Mouse (Mus musculus) MEL (cell line): Measurements from ENCODE around the gene Tmc6. TPM values are rescaled to one million over a fixed set of nuclear protein-coding genes. Genes with fewer than 3 reads are reported as not detected.

Experiments used
- DNase-seq: peaks from one replicate; pipeline ENCODE4 v3.0.0; 2011; ENCODE audit warnings: low read depth, low spot score
- H3K27ac ChIP-seq: 2 replicates; pipeline ENCODE4 v1.5.1; 2012; ENCODE audit warnings: low read depth, mild to moderate bottlenecking, control low read depth, low read length, moderate library complexity; ENCODE audit not compliant: control insufficient read depth
- H3K27me3 ChIP-seq, 2 experiments: fragments of 150-350 bp in 1 of 2; sonication (generic) in 1 of 2; 2 replicates each; pipeline ENCODE4 v1.6.1; 2012; ENCODE audit warnings: low read length in 2 of 2, mild to moderate bottlenecking in 2 of 2, improper control_type of control experiment in 1 of 2, moderate library complexity in 1 of 2; ENCODE audit not compliant: insufficient read depth in 2 of 2, control insufficient read depth in 1 of 2
- H3K36me3 ChIP-seq, 2 experiments: 2 replicates each; pipeline ENCODE4 v1.6.1; 2012 to 2014; ENCODE audit warnings: low read length in 2 of 2, improper control_type of control experiment in 1 of 2, inconsistent platforms in 1 of 2, mild to moderate bottlenecking in 1 of 2; ENCODE audit not compliant: insufficient read depth in 2 of 2, control insufficient read depth in 1 of 2
- H3K4me1 ChIP-seq, 2 experiments: fragments of 150-350 bp in 1 of 2; sonication (generic) in 1 of 2; 2 replicates each; pipeline ENCODE4 v1.6.1; 2012; ENCODE audit warnings: low read length in 2 of 2, improper control_type of control experiment in 1 of 2, mild to moderate bottlenecking in 1 of 2; ENCODE audit not compliant: insufficient read depth in 2 of 2, control insufficient read depth in 1 of 2
- H3K4me3 ChIP-seq, 2 experiments: fragments of 150-350 bp in 1 of 2; sonication (generic) in 1 of 2; 2 replicates each; pipeline ENCODE4 v1.5.1; 2012; ENCODE audit warnings: low read depth in 2 of 2, low read length in 2 of 2, mild to moderate bottlenecking in 2 of 2, moderate library complexity in 2 of 2, control low read depth in 1 of 2, improper control_type of control experiment in 1 of 2; ENCODE audit not compliant: control insufficient read depth in 1 of 2, insufficient read depth in 1 of 2
- H3K79me2 ChIP-seq: 2 replicates; pipeline ENCODE4 v1.6.1; 2012; ENCODE audit warnings: mild to moderate bottlenecking, low read length, moderate library complexity; ENCODE audit not compliant: control insufficient read depth, poor library complexity, insufficient read depth
- H3K9ac ChIP-seq: 2 replicates; pipeline ENCODE4 v1.6.1; 2012; ENCODE audit warnings: low read depth, mild to moderate bottlenecking, control low read depth, low read length, moderate library complexity; ENCODE audit not compliant: control insufficient read depth, poor library complexity, severe bottlenecking
- H3K9me3 ChIP-seq: fragments of 150-350 bp; sonication (generic); replicated peaks from 2 replicates; pipeline ENCODE4 v1.6.1; 2012; ENCODE audit warnings: mild to moderate bottlenecking, low read length, improper control_type of control experiment, moderate library complexity; ENCODE audit not compliant: insufficient read depth
- BHLHE40 ChIP-seq: IDR thresholded peaks from 2 replicates; pipeline ENCODE4 v1.6.1; 2012; ENCODE audit warnings: low read depth, mild to moderate bottlenecking, inconsistent platforms, low read length, improper control_type of control experiment, borderline replicate concordance
- CHD2 ChIP-seq: IDR thresholded peaks from 2 replicates; pipeline ENCODE4 v1.6.1; 2011; ENCODE audit warnings: low read length, improper control_type of control experiment
- CTCF ChIP-seq, 3 experiments: IDR thresholded peaks in 2 of 3; conservative IDR thresholded peaks in 1 of 3; 2 replicates each; pipeline ENCODE4 v1.5.1; 2011 to 2012; ENCODE audit warnings: low read length in 3 of 3, low read depth in 2 of 3, mild to moderate bottlenecking in 2 of 3, improper control_type of control experiment in 1 of 3, inconsistent platforms in 1 of 3, mixed read lengths in 1 of 3, moderate library complexity in 1 of 3; ENCODE audit not compliant: control insufficient read depth in 1 of 3, insufficient read depth in 1 of 3, poor library complexity in 1 of 3, severe bottlenecking in 1 of 3
- EP300 ChIP-seq, 2 experiments: IDR thresholded peaks; 2 replicates each; pipeline ENCODE4 v1.6.1; 2011; ENCODE audit warnings: improper control_type of control experiment in 2 of 2, low read length in 2 of 2, low read depth in 1 of 2, mild to moderate bottlenecking in 1 of 2
- GABPA ChIP-seq: IDR thresholded peaks from 2 replicates; pipeline ENCODE4 v1.6.1; 2012; ENCODE audit warnings: low read depth, mild to moderate bottlenecking, inconsistent platforms, low read length, improper control_type of control experiment, moderate library complexity
- GATA1 ChIP-seq: IDR thresholded peaks from 2 replicates; pipeline ENCODE4 v1.6.1; 2011; ENCODE audit warnings: low read depth, low read length, improper control_type of control experiment
- MAZ ChIP-seq: IDR thresholded peaks from 2 replicates; pipeline ENCODE4 v1.6.1; 2012; ENCODE audit warnings: low read depth, mild to moderate bottlenecking, inconsistent platforms, low read length, improper control_type of control experiment
- MEF2A ChIP-seq: IDR thresholded peaks from 2 replicates; pipeline ENCODE4 v1.6.1; 2014; ENCODE audit warnings: low read depth, mild to moderate bottlenecking, inconsistent platforms, low read length, improper control_type of control experiment; ENCODE audit not compliant: poor library complexity, insufficient replicate concordance, severe bottlenecking; ENCODE audit errors: extremely low read depth
- NELFE ChIP-seq: IDR thresholded peaks from 2 replicates; pipeline ENCODE4 v1.6.1; 2011; ENCODE audit warnings: low read depth, low read length, improper control_type of control experiment
- RAD21 ChIP-seq: IDR thresholded peaks from 2 replicates; pipeline ENCODE4 v1.6.1; 2011; ENCODE audit warnings: mild to moderate bottlenecking, low read depth, low read length, improper control_type of control experiment
- RCOR1 ChIP-seq: IDR thresholded peaks from 2 replicates; pipeline ENCODE4 v1.6.1; 2012; ENCODE audit warnings: low read depth, mild to moderate bottlenecking, inconsistent platforms, low read length, improper control_type of control experiment
- TCF12 ChIP-seq: IDR thresholded peaks from 2 replicates; pipeline ENCODE4 v1.6.1; 2014; ENCODE audit warnings: low read depth, mild to moderate bottlenecking, inconsistent platforms, low read length, improper control_type of control experiment, moderate library complexity
- USF2 ChIP-seq, 2 experiments: IDR thresholded peaks; 2 replicates each; pipeline ENCODE4 v1.6.1; 2011 to 2012; ENCODE audit warnings: improper control_type of control experiment in 2 of 2, low read length in 2 of 2, borderline replicate concordance in 1 of 2, inconsistent platforms in 1 of 2, low read depth in 1 of 2, mild to moderate bottlenecking in 1 of 2; ENCODE audit not compliant: insufficient read depth in 1 of 2
- ZC3H11A ChIP-seq: IDR thresholded peaks from 2 replicates; pipeline ENCODE4 v1.6.1; 2012; ENCODE audit warnings: low read depth, mild to moderate bottlenecking, inconsistent platforms, low read length, improper control_type of control experiment
- ZMIZ1 ChIP-seq: IDR thresholded peaks from 2 replicates; pipeline ENCODE4 v1.6.1; 2012; ENCODE audit warnings: low read depth, mild to moderate bottlenecking, inconsistent platforms, low read length, improper control_type of control experiment, moderate library complexity
- ZNF384 ChIP-seq: IDR thresholded peaks from 2 replicates; pipeline ENCODE4 v1.6.1; 2012; ENCODE audit warnings: low read depth, mild to moderate bottlenecking, inconsistent platforms, low read length, improper control_type of control experiment
- polyA plus RNA-seq, 2 experiments: library from polyadenylated mRNA; stranded (reverse) in 1 of 2; unstranded in 1 of 2; fragments of >175 nt in 1 of 2; fragments of >200 nt in 1 of 2; gene quantifications; 2 replicates each; pipeline versions ENCODE4 v1.2.1 to v1.2.4; 2012; ENCODE audit warnings: low replicate concordance in 2 of 2, low read depth in 1 of 2; ENCODE audit not compliant: insufficient read length in 2 of 2, insufficient read depth in 1 of 2, missing spikeins in 1 of 2
- total RNA-seq: library from RNA; depleted of rRNA; stranded (reverse); fragments of 300-350 nt; gene quantifications from 2 replicates; pipeline ENCODE4 v1.2.3, GENCODE M21; 2012

The Tmc6 gene
- total and polyA plus RNA-seq, 3 experiments = 48.8 to 61.2 TPM; not detected in 1

GRCm38 (mm10) chr11:117729341-117729740 is 52.7 kb downstream of the Tmc6 start:
- Histone ChIP-seq H3K36me3 (peaks cover 0 to 2% of the 10 kb centered on the region in 2 experiments; a peak in 1 of 4 replicates), H3K79me2 (no peaks in the 10 kb centered on the region), H3K27ac (no peak overlapping the region), H3K9ac (no peak overlapping the region), H3K4me1 (peaks cover under 1 to 5% of the 10 kb centered on the region in 2 experiments), H3K27me3 (no peaks in the 10 kb centered on the region), H3K9me3 (no peaks in the 10 kb centered on the region), H3K4me3 (no peak overlapping the region)
- TF ChIP-seq ZNF384 (no peak), USF2 (IDR thresholded peaks at IDR 0.05; ENCODE audit: borderline replicate concordance in 1 of 2, insufficient read depth in 1 of 2, low read depth in 1 of 2, low read length in 2 of 2) (no peak)
- no peak for DNase-seq

GRCm38 (mm10) chr11:117728841-117729240 is 53.2 kb downstream of the Tmc6 start:
- peaks cover 0 to 7% of the 10 kb centered on the region in 2 experiments; a peak in 2 of 4 replicates for H3K36me3 ChIP-seq
- DNase-seq = no peak
- peaks cover 5 to 8% of the 10 kb centered on the region in 2 experiments for H3K4me1 ChIP-seq
- no peak overlapping the region for H3K9ac ChIP-seq
- H3K27me3 ChIP-seq = no peaks in the 10 kb centered on the region
- H3K9me3 ChIP-seq = no peaks in the 10 kb centered on the region
- H3K4me3 ChIP-seq = no peak overlapping the region
- no peak overlapping the region for H3K27ac ChIP-seq
- H3K79me2 ChIP-seq = no peaks in the 10 kb centered on the region
- no peak for TF ChIP-seq MAZ
- TF ChIP-seq TCF12 = no peak
- no peak for TF ChIP-seq EP300 (IDR thresholded peaks at IDR 0.05; ENCODE audit: low read depth in 1 of 2, low read length in 2 of 2)
- no peak for TF ChIP-seq USF2 (IDR thresholded peaks at IDR 0.05; ENCODE audit: borderline replicate concordance in 1 of 2, insufficient read depth in 1 of 2, low read depth in 1 of 2, low read length in 2 of 2)
- TF ChIP-seq ZNF384 = no peak
- no peak for TF ChIP-seq RAD21
- no peak for TF ChIP-seq BHLHE40
- no peak for TF ChIP-seq GABPA
- no peak for TF ChIP-seq GATA1
- no peak for TF ChIP-seq MEF2A
- no peak for TF ChIP-seq CHD2
- no peak for TF ChIP-seq CTCF (IDR thresholded peaks at IDR 0.05 in 2 of 3, conservative IDR thresholded peaks at IDR 0.05 in 1 of 3; ENCODE audit: control insufficient read depth in 1 of 3, insufficient read depth in 1 of 3, low read depth in 2 of 3, low read length in 3 of 3, poor library complexity in 1 of 3, severe bottlenecking in 1 of 3)
- TF ChIP-seq RCOR1 = no peak
- no peak for TF ChIP-seq ZC3H11A
- no peak for TF ChIP-seq ZMIZ1
- no peak for TF ChIP-seq NELFE
